Mouse (Mus musculus) small intestine, adult 2 months (tissue): Measurements from ENCODE around the gene Pde4dip.

Experiments
- CTCF ChIP-seq: fragments of 200-500 bp; IDR thresholded peaks from 2 replicates; pipeline ENCODE4 v1.5.1; 2012; ENCODE audit warnings: low read depth, mild to moderate bottlenecking, control low read depth, inconsistent platforms, low read length, moderate library complexity, mixed read lengths; ENCODE audit not compliant: insufficient replicate concordance, insufficient read length; ENCODE audit errors: extremely low read depth
- POLR2A ChIP-seq: fragments of 200-500 bp; IDR thresholded peaks from 2 replicates; pipeline ENCODE4 v1.6.1; 2012; ENCODE audit warnings: low read depth, mild to moderate bottlenecking, control low read depth, inconsistent platforms, low read length, moderate library complexity

GRCm38 (mm10) chr3:97840439-97840838, 48.1 kb downstream of the Pde4dip start:
- TF ChIP-seq POLR2A: no peak
- TF ChIP-seq CTCF: no peak
